Mouse (Mus musculus): ENCODE measurements around the gene Nckap5l.
A peak's percentile ranks its signal among the peaks of the same experiment; 100 is the strongest.

The Nckap5l gene

DNA sequence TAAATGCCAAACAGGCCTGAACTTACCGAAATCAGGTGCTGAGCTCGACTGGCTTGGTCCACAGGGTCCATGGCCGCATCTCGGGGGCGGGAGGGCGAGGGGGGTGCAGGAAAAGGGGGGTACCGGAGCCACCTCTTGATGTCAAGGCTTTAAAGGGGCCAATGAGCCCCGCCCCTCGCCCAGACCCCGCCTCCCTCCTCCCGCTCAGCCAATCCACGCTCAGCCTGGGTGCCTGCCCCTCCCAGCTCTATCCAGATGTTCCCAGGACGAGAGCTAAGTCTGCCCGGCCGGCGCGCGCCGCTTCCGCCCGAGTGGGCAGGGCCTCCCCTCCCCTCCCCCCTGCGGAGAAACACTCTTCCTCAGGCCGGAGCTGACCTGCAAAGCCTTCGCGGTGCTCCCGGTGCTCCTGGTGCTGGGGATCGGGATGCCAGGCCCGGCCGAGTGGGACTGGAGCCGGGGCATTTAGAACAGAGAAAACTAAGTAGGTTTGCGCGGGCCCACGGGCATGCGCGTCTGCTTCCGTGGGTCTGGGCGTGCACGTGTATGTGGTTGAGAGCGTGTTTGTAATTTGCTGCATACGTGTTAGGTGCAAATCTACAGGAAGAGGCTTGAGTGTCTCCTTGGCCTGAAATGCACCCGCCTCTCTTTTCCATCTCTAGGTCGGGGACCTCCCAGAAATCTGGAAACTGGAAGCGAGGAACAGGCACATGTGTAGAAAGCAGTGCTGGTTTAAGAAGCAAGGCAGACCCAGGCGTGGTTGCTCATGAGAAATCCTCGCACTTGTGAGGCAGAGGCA, at the start of gene Nckap5l:
TSS of gene Nckap5l (minus strand) at position 143 of the 796 bp plus-strand sequence.
- DNase-seq: peak; percentile 94

DNA sequence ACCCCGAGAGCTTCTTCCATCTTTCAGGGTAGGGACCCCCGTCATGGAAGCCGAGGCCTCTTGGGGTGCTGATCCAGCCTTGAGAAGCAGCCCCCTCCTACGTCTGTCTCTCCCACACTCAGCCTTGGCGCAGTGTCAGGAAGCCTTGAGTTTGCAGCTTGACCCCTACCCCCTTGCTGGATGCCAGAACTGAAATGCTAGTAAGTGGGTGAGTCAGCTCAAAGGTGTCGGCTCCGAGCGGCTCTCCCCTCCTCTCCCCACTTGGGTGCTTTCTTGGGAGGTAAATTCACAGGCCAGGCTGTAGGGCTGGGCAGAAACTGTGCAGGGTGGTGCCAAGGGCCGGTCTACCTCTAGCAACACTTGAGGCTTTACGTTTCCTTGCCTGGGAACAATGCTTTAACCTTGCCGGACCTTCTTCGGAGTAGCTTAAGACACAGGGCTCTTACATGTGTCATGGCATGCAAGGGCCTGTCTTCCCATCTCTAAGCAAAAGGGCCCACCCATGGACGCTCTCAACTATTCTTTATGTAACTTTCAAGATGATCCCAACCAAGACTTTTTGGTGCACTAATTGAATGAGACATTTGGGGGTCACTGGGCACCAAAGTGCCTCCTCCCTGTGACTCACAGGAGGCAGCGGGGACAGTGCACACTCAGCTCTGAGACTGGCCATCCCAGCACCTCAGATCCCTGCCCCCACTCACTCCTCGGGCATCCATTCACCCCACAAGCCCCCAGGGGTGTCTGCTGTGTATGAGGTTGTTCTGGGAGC, 48.0 kb upstream of the Nckap5l start:
- peak; percentile 49 for DNase-seq

DNA sequence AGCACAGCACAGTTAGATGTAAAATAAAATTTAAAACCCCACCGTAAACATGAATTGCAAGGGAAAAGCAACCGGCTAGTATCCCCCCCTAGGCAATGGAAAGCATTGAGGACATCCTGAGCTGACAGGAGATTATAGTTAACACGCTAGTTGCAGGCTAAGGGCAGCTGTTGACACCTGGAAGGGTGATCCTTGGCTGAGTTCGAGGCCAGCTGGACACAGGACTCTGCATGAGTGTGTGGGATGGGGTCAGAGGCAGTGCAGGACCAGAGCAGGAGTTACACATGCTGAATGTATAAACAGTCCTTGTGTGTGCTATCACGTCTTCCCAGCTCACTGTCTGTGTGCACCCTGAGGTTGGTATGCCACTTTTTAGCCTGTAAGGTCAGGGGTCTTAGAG, 45.7 kb upstream of the Nckap5l start:
- DNase-seq: no peak

DNA sequence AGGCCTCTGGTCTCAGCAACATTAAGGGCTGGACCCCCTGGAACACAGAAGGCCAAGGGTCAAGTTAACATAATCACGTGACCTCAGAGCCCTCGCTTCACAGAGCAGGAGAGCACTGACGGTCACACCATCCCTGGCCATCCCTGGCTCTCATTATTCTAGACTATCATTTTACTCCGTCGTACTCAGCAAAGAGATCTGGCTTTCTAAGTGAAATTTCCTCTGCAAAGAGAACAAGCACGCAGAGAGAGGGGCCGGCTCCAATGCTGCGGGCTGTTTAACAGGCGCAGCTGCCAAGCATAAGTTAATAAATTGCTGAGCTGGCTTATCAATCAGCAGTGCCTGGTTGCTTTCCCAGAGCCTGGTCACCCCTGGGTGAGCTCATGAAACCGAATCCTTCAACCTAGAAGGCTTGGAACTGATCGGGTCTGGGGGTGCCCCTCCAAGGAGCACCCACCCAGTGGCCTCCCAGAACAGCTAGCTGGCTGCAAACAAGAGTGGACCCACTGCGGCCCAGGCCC, 44.8 kb upstream of the Nckap5l start:
- no peak for DNase-seq

DNA sequence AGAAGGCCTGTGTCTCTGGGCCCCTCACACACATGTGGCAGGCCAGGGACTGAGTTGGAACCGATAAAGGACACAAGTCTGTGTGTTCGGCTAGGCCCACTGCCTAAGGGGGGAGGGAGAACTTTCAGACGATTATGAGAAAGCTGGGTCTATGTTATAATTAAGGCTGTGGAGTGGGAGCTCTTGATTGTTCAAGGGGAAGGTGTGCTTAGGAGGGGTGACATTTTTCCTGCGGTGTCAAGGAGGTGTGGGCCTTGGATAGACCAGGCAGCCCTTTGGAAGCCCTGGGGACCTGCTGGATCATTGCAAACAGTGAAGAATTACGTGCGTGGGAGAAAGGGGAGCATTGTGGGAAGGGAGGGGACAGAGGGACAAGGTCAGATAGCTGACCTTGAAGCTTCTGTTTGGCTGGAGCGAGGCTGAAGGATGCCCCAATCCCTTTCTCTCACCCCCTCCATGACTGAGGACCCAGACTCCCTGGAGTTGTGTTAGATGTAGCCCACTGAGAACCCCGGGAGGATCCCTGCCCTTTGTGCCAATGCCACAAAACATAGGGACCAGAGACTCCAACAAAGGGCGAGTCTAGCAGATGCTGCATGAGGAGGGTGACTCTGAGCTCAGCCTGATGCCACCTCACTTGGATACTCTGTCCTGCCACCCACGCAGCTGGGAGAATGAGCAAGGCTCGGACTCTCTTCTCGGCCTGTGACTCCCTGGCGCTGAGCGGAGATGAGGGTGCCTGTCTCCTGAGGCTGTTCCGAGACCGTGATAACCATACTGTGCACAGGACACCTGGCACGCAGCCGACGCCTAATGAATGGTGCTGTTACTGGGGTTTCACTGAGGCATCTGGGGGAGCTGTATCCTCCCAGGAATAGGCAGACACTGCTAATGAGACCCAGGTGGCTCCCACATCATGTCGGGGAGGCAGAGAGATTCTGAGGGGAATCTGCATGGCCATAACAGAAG, 44.0 kb upstream of the Nckap5l start:
- peak; percentile 11 for DNase-seq

DNA sequence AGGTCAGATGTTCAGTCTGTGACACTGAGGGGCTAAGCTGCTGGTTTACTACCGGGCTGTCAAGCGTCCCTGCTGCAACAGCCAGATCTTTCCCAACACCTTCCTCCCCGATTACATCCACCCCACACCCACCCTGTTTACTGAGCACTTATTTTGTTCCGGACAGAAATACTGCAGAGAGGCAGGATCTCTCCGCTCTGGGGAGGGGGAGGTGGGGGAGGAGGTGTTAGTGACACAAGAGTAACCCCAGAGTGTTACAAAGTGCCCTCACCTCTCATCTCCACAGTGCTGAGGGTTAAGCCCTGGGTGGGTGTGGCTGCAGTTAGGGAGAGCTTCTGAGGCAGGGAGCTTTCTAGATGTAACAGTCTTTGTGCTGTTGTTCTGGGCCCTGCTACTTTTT, 42.8 kb upstream of the Nckap5l start:
- DNase-seq: no peak

DNA sequence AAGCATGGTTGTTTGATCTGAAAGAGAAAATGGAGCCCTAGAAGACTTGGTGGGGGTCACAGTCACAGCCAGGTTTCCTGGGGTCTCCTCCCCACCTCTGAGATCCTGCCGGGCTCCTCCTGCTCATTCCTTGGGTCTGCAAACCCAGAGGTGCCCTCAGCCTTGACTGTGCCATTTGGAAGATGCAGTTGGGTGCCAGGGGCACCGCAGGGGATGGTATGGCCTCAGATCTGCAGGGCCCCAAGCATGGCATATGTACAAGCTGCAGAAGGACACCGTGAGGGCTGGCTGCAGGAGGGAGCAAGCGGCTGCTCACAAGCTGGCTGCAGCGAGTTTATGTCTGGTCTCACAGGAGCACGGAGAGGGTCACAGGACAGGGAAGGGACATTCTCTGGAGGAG, 42.2 kb upstream of the Nckap5l start:
- no peak for DNase-seq

DNA sequence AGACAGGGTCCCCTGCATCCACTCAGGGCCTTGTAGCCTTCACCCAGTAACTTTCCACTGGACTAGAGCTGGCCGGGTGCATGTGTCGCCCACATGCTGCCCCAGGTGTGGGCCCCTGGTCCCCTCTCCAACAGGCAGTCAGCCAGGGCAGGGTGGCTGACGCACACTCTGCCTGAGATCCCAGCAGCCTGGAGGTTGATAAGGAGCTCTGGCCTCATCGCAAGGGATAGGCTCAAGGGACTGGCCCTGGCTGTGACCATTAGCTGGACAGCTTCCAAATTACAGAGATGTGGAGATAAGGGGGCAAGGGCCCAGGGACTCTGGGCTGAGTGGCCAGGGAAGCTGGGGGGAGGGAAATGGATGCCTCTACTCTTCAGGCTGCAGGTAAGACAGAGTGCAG, 41.2 kb upstream of the Nckap5l start:
- DNase-seq: no peak

DNA sequence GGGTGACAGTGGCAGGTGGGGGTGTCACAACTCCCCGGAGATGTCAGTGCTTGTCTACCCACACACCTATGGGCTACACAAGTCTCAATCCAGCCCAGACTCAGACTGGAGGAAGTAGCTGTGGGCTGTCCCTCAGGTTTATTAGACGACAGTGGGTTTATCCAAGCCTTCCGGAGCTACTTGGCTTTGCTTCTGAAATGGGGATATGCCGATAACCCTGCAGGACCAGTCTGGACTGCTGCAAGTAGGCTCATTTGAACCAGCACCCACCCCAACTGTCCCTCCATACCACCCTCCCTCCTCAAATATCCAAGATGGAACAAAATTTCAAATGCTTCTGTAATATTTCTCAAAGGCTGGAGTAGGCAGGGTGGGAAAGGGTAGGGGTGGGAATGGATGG, 40.8 kb upstream of the Nckap5l start:
- DNase-seq: no peak

DNA sequence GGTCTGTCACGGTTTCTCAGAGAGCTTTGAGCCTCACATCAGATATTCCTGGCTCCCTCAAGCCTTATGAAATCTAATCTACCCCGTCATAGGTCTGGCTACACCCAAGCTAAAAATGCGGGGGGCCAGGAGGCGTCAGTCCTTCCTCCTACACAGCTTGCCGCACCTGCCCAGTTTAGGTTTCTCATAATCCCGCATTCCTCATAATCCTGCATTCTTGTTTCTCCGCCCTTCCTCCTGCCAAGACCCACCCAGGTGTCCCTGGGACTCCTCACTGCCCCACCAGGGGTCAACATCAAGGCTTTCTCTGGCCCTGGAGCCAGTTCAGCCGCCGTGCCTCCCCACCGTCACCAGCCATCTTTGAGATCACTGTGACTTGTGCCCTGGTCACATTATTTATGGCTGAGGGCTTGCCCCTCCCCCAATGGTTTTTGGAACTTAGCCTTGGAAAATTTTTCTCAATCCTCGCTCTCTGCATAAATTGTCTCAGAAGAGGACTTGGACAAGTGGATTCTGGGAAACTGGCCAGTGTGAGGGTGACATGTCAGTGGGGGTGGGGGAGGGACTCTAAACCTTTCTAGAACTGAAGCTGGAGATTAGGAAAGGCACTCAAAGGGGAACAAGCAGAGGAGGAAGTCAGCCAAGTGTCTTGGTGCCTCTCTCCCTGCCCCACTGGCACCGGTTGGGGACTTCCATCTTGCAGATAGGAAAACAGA, 40.1 kb upstream of the Nckap5l start:
- peak; percentile 20 for DNase-seq

DNA sequence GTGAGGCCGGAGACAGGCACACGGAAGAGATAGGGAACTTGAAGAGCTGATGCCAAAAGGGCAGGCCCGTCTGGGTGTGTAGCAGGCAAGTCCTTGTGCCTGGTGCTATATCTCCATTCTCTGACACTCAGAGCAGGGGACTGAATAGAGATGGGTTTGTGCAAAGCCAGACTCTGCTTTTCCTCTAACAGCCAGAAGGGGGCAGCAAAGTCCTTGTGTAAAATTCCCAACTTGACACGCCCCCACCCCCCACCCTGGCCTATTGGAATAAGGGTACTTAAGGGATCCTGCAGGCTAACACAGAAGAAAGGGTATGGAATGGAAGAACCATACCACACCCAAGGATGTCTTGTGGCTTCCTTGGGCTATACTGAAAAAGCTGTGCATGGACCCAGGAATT, 39.5 kb upstream of the Nckap5l start:
- peak; percentile 88 for DNase-seq

DNA sequence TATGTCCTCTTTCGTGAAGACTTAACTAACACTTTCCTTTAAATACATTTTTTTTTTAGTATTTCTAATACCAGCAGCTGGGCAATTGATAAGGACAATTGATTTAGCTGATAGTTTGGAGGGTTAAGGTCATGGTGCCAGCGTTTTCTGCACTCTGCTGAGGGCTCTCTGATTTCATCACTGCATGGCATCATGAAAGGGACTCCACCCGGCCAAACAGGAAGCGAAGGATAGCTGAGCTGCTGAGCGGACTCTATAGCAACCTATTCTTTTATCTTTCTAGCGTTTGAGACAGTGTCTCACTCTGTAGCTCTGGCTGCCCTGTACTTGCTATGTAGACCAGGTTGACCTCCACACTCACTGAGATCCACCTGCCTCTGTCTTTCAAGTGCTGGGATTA, 27.2 kb upstream of the Nckap5l start:
- DNase-seq: no peak

DNA sequence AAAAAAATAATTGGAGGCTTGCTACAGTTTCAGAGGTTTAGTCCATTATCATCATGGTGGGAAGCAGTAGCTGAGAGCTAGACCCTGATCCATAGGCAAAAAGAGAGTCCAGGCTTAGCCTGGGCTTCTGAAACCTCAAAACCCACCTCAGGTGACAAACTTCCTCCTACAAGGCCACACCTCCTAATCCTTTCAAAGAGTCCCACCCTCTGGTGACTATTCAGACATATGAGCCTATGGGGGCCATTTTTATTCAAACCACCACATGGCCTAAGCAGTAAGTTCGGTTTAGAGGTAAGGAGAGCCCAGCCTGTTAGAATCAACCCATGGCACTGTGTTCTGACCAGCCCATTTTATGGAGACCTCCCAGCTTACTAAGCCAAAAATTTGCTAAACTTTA, 18.3 kb upstream of the Nckap5l start:
- DNase-seq: no peak

DNA sequence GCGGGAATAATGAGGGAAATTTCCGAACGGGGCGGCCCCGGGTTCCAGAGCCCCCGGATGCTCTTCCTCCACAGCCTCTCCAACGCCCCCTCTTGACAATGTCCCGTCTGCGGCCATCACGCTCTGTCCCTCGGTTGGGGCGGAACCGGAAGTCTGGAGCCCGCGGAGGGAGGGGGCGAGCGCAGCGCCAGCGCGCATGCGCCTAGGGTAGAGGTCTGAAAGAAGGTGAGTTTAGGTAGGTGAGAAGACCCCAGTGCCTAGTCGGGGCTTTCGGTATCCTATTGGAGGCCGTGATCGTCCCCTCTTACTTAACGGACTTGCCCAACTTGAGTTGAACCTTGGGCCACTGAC, 17.0 kb upstream of the Nckap5l start, which contains the start of gene Bcdin3d:
TSS of gene Bcdin3d (minus strand) at position 155 of the 351 bp plus-strand sequence.
- peak; percentile 94 for DNase-seq

DNA sequence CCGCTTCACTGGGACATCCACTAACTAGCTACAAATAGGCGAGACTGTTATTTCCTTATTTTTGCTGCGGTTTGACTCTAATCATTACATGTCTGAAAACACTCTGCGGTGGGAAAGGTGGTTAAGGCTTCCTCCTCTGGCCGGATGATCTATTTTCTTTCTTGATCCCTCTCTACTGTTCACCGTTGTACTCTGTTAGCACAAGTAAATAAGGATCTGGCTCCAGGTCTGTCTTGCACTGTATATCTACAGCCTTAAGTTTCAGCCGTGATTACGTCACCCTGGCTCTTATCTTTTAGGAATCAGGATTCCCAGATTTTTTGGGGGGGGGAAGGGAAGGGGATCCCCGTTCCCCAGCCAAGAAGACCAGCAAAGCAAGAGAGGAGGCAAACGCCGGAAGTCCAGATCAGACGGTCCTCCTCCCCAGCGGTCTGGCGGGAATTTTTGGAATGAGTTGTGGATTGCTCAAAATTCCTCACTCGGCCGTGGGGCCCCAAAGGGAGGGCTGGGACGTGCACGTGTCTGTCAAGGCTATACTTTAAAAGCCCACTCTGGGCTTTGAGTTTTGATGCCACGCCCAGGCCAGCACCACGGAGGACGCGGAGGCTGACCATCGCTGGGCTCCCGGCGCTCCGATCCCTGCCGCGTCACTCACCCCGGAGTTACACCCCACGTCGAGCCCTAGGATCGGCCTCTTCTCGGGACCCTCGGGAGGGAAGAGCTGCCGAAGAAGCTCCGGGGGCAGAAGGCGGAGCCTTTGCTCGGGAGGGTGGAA, 16.4 kb upstream of the Nckap5l start:
- DNase-seq: peak; percentile 71

DNA sequence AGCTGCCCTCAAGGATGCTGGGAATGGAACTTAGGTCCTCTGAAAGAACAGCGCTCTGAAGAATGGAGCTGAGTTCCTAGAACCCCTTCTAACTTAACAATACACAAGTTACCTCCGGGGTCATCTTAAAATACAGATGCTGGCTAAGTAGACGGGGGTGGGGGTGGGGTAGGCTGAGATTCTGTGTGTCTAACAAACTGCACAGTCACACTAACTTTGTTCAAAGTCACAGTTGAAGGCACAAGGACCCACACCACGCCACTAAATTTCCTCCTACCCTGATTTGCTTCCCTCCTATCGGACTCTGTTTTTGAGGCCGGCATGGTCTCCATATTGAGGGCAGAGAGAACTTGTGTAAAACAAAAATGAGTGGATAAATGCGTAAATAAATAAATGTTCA, 15.4 kb upstream of the Nckap5l start:
- no peak for DNase-seq

DNA sequence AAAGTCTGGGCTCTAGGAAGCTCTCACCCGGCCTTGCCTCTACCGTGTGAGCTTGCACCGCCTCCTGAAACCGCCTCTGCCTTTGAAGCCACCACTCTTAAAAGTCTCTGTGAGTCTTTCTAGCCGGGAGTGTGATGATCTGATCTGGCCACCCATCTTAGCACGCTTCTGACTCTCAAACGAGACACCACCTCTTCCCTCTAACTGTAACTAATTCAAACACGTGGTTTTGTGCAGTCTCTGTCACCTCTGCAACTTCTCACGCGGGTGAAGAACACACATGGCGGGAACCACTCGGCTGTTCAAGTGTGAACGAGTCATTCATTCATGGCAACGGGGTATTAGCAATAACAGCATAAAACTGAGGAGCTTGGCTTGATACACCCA, 14.1 kb upstream of the Nckap5l start:
- DNase-seq: no peak

DNA sequence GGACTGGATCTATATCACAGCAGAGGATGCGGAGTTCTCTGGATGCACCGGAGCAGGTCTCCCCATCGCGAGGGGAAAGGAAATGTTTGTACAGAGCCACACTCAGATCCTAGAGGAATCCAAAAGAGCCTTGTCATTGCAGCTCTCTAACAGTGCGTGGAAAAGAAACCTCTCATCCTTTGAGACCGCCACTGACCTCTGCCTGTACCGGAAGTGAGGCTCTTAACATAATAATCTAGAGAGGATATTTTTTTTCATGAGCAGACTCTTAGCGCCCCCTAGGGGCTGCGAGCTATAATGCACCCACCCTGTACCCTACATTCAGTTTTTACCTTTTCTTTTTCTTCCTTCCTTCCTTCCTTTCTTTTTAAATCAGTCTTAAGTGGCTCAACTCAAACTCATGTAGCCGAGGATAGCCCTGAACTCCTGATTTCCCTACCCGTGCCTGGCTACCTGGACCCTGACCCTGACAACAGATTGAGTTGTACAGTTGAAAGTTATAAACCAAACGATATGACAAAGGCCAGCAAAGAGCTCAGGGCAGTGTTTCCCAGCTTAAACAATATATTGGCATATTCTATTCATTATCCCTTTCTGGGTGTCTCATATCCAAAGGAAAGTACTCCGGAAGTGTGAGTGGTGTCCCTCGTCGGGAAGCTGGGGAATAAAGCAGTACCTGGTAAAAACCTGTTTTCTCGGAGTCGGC, 13.6 kb upstream of the Nckap5l start:
- DNase-seq: peak; percentile 72

DNA sequence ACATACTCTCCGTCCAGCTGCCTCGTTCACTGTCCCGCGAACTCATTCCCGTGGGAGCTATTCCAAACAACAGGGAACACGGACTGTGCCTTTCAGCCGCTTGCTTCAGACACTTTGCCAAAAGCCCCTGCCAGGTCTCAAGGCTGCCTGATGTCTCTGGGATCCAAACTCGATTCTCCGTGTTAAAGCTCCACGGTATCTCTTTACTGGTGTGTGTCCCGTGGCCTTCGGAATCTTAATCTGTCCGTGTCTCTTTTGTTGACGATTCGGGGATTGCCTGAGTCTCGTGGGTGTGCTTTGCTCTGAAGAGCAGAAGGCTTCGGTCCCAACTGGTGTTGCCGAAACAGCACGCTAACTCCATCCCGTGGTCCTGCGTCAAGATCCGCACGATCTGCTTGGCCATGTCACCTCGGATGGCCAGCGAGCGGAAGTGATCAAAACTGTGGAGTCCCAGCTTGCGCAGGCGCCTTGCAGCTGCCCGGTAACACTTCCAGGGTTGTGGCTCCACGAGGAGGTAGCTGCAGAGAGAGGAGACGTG, 12.7 kb upstream of the Nckap5l start:
- DNase-seq: no peak

DNA sequence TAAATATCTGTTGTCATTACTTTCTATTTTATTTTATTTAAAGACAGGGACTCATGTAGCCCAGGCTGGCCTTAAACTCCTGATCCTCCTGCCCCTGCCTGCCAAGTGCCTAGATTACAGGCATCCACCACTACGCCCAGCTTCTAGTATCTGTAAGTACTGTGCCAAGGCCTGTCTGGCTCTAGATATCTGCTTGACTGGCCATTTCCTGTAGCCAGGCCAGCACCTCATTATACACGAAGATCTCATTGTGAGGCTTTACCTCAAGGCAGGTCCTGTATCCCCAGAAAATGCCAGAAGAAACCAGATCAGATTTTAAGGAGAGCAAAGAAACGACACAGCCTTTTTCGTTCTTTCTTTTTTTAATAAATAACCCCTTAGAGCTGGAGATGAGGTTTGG, 12.2 kb upstream of the Nckap5l start:
- no peak for DNase-seq
